Mouse (Mus musculus): ENCODE results near the gene Fbln2. TPM values are rescaled to one million over a fixed set of nuclear protein-coding genes. Genes with fewer than 3 reads are reported as not detected.
A peak's percentile ranks its signal among the peaks of the same experiment; 100 is the strongest.

Gene Fbln2
- polyA plus RNA-seq, 1 experiment from 2014 or later, result 56.4 TPM

- H3K27ac ChIP-seq, result no peak overlapping the region
- peak overlapping the region; percentile 33 for H3K4me3 ChIP-seq (replicated peaks)
- H3K27me3 ChIP-seq, result peaks cover 84% of the 10 kb centered on the region
- 7% methylated on average over 33 of the region's 35 CpGs for WGBS
- ATAC-seq (replicated peaks; ENCODE audit: low FRiP score), result peak; percentile 34
- H3K4me1 ChIP-seq, result peaks cover 18% of the 10 kb centered on the region
- no peaks in the 10 kb centered on the region for H3K36me3 ChIP-seq
- 0 out of 2 replicates have a peak overlapping the region, but pooled peaks have one; percentile 4 for H3K9ac ChIP-seq
- peak overlapping the region; percentile 58 for H3K4me2 ChIP-seq
- H3K9me3 ChIP-seq (replicated peaks), result no peaks in the 10 kb centered on the region
Measured at GRCm38 (mm10) chr6:91284521-91285449, 72.5 kb downstream of the Fbln2 start.

- H3K27ac ChIP-seq, result no peak overlapping the region
- no peaks in the 10 kb centered on the region for H3K36me3 ChIP-seq
- H3K4me2 ChIP-seq, result peak overlapping the region; percentile 58
- H3K4me1 ChIP-seq, result peaks cover 18% of the 10 kb centered on the region
- 1% methylated on average over 28 of the region's 28 CpGs for WGBS
- no peaks in the 10 kb centered on the region for H3K9me3 ChIP-seq (replicated peaks)
- peaks cover 86% of the 10 kb centered on the region for H3K27me3 ChIP-seq
- ATAC-seq (replicated peaks; ENCODE audit: low FRiP score), result peak; percentile 70
- H3K9ac ChIP-seq, result no peak overlapping the region
- peak overlapping the region; percentile 33 for H3K4me3 ChIP-seq (replicated peaks)
Measured at GRCm38 (mm10) chr6:91285450-91285790, 73.2 kb downstream of the Fbln2 start.

- peak overlapping the region; percentile 33 for H3K4me3 ChIP-seq (replicated peaks)
- H3K27ac ChIP-seq, result no peak overlapping the region
- WGBS, result 31% methylated on average over 30 of the region's 30 CpGs
- H3K4me2 ChIP-seq, result peak overlapping the region; percentile 58
- H3K9ac ChIP-seq, result no peak overlapping the region
- no peaks in the 10 kb centered on the region for H3K36me3 ChIP-seq
- H3K4me1 ChIP-seq, result peaks cover 18% of the 10 kb centered on the region
- peaks cover 83% of the 10 kb centered on the region for H3K27me3 ChIP-seq
- ATAC-seq (replicated peaks; ENCODE audit: low FRiP score), result no peak; the same call in 1 of the 2 replicates
- no peaks in the 10 kb centered on the region for H3K9me3 ChIP-seq (replicated peaks)
Measured at GRCm38 (mm10) chr6:91285814-91286545, 73.7 kb downstream of the Fbln2 start.

GRCm38 (mm10) chr6:91286624-91287023 lies 74.4 kb downstream of the Fbln2 start:
- WGBS, result 5% methylated on average over 15 of the region's 15 CpGs
- peak; percentile 23; the same call in 1 of the 2 replicates for ATAC-seq (replicated peaks; ENCODE audit: low FRiP score)

GRCm38 (mm10) chr6:91287148-91287547 lies 74.9 kb downstream of the Fbln2 start:
- H3K9ac ChIP-seq, result no peak overlapping the region
- H3K9me3 ChIP-seq (replicated peaks), result no peaks in the 10 kb centered on the region
- H3K4me1 ChIP-seq, result peaks cover 18% of the 10 kb centered on the region
- H3K36me3 ChIP-seq, result no peaks in the 10 kb centered on the region
- no peak overlapping the region for H3K4me3 ChIP-seq (replicated peaks)
- no peak for ATAC-seq (replicated peaks; ENCODE audit: low FRiP score)
- H3K27me3 ChIP-seq, result peaks cover 78% of the 10 kb centered on the region
- H3K27ac ChIP-seq, result no peak overlapping the region
- no peak overlapping the region for H3K4me2 ChIP-seq
- WGBS, result 55% methylated on average over 4 of the region's 4 CpGs

More at GRCm38 (mm10) chr6:91286624-91287023, 74.4 kb downstream of the Fbln2 start:
- peaks cover 83% of the 10 kb centered on the region for H3K27me3 ChIP-seq
- H3K4me3 ChIP-seq (replicated peaks), result no peak overlapping the region
- no peak overlapping the region for H3K4me2 ChIP-seq
- H3K27ac ChIP-seq, result no peak overlapping the region
- H3K4me1 ChIP-seq, result peaks cover 18% of the 10 kb centered on the region
- H3K9ac ChIP-seq, result no peak overlapping the region
- no peaks in the 10 kb centered on the region for H3K9me3 ChIP-seq (replicated peaks)
- H3K36me3 ChIP-seq, result no peaks in the 10 kb centered on the region

- 76% methylated on average over 6 of the region's 6 CpGs for WGBS
- Histone ChIP-seq H3K27me3 (peaks cover 73% of the 10 kb centered on the region), H3K27ac (no peak overlapping the region), H3K4me3 (replicated peaks) (no peak overlapping the region), H3K4me1 (peaks cover 18% of the 10 kb centered on the region), H3K36me3 (no peaks in the 10 kb centered on the region), H3K9me3 (replicated peaks) (no peaks in the 10 kb centered on the region), H3K9ac (no peak overlapping the region), H3K4me2 (no peak overlapping the region)
- no peak for ATAC-seq (replicated peaks; ENCODE audit: low FRiP score)
Measured at GRCm38 (mm10) chr6:91287636-91288035, 75.4 kb downstream of the Fbln2 start.

GRCm38 (mm10) chr6:91288251-91288785 lies 76.1 kb downstream of the Fbln2 start:
- ATAC-seq (replicated peaks; ENCODE audit: low FRiP score), result no peak
- H3K4me2 ChIP-seq, result no peak overlapping the region
- H3K27me3 ChIP-seq, result peaks cover 66% of the 10 kb centered on the region
- H3K9ac ChIP-seq, result no peak overlapping the region
- no peaks in the 10 kb centered on the region for H3K9me3 ChIP-seq (replicated peaks)
- no peaks in the 10 kb centered on the region for H3K36me3 ChIP-seq
- 68% methylated on average over 3 of the region's 3 CpGs for WGBS
- peaks cover 18% of the 10 kb centered on the region for H3K4me1 ChIP-seq
- no peak overlapping the region for H3K27ac ChIP-seq
- H3K4me3 ChIP-seq (replicated peaks), result no peak overlapping the region

GRCm38 (mm10) chr6:91288961-91289360 lies 76.7 kb downstream of the Fbln2 start:
- no peak overlapping the region for H3K9ac ChIP-seq
- WGBS, result 57% methylated on average over 1 of the region's 1 CpGs
- H3K9me3 ChIP-seq (replicated peaks), result no peaks in the 10 kb centered on the region
- peaks cover 18% of the 10 kb centered on the region for H3K4me1 ChIP-seq
- H3K27me3 ChIP-seq, result peaks cover 60% of the 10 kb centered on the region
- no peak overlapping the region for H3K27ac ChIP-seq
- no peaks in the 10 kb centered on the region for H3K36me3 ChIP-seq
- ATAC-seq (replicated peaks; ENCODE audit: low FRiP score), result no peak
- no peak overlapping the region for H3K4me3 ChIP-seq (replicated peaks)
- H3K4me2 ChIP-seq, result no peak overlapping the region

GRCm38 (mm10) chr6:91290937-91291336 lies 78.7 kb downstream of the Fbln2 start:
- no peaks in the 10 kb centered on the region for H3K9me3 ChIP-seq (replicated peaks)
- H3K27me3 ChIP-seq, result peaks cover 40% of the 10 kb centered on the region
- 57% methylated on average over 10 of the region's 10 CpGs for WGBS
- H3K27ac ChIP-seq, result no peak overlapping the region
- no peak overlapping the region for H3K4me2 ChIP-seq
- H3K4me1 ChIP-seq, result peaks cover 6% of the 10 kb centered on the region
- H3K9ac ChIP-seq, result no peak overlapping the region
- H3K36me3 ChIP-seq, result no peaks in the 10 kb centered on the region
- ATAC-seq (replicated peaks; ENCODE audit: low FRiP score), result no peak
- no peak overlapping the region for H3K4me3 ChIP-seq (replicated peaks)

- H3K4me3 ChIP-seq (replicated peaks), result no peak overlapping the region
- 65% methylated on average over 4 of the region's 4 CpGs for WGBS
Measured at GRCm38 (mm10) chr6:91295431-91295830, 83.2 kb downstream of the Fbln2 start.

GRCm38 (mm10) chr6:91298828-91299227 lies 86.6 kb downstream of the Fbln2 start:
- H3K4me1 ChIP-seq, result no peaks in the 10 kb centered on the region
- ATAC-seq (replicated peaks; ENCODE audit: low FRiP score), result no peak
- H3K9ac ChIP-seq, result no peak overlapping the region
- no peak overlapping the region for H3K4me3 ChIP-seq (replicated peaks)
- peaks cover 20% of the 10 kb centered on the region; the same call in 1 of the 2 replicates for H3K27me3 ChIP-seq
- 5% methylated on average over 6 of the region's 6 CpGs for WGBS
- H3K36me3 ChIP-seq, result no peaks in the 10 kb centered on the region
- H3K9me3 ChIP-seq (replicated peaks), result no peaks in the 10 kb centered on the region
- no peak overlapping the region for H3K27ac ChIP-seq
- H3K4me2 ChIP-seq, result no peak overlapping the region

More at GRCm38 (mm10) chr6:91295431-91295830, 83.2 kb downstream of the Fbln2 start:
- Histone ChIP-seq H3K9ac (no peak overlapping the region), H3K4me1 (no peaks in the 10 kb centered on the region), H3K9me3 (replicated peaks) (no peaks in the 10 kb centered on the region), H3K27ac (no peak overlapping the region), H3K4me2 (no peak overlapping the region), H3K27me3 (peaks cover 16% of the 10 kb centered on the region; the same call in 1 of the 2 replicates), H3K36me3 (no peaks in the 10 kb centered on the region)
- ATAC-seq (replicated peaks; ENCODE audit: low FRiP score), result no peak

- no peak overlapping the region for H3K4me3 ChIP-seq (replicated peaks)
- no peaks in the 10 kb centered on the region for H3K4me1 ChIP-seq
- H3K4me2 ChIP-seq, result no peak overlapping the region
- ATAC-seq (replicated peaks; ENCODE audit: low FRiP score), result no peak
- no peaks in the 10 kb centered on the region for H3K36me3 ChIP-seq
- H3K27me3 ChIP-seq, result peaks cover 20% of the 10 kb centered on the region; the same call in 1 of the 2 replicates
- no peak overlapping the region for H3K27ac ChIP-seq
- 57% methylated on average over 3 of the region's 3 CpGs for WGBS
- H3K9me3 ChIP-seq (replicated peaks), result no peaks in the 10 kb centered on the region
- H3K9ac ChIP-seq, result no peak overlapping the region
Measured at GRCm38 (mm10) chr6:91300079-91300478, 87.8 kb downstream of the Fbln2 start.
